Mouse (Mus musculus): ENCODE data around the gene Acox3.

GRCm38 (mm10) chr5:35566632-35567031 lies 16.2 kb upstream of the Acox3 start:
- TF ChIP-seq CHD2 (IDR thresholded peaks at IDR 0.05; ENCODE audit: low read depth, low read length) (no peak), HCFC1 (IDR thresholded peaks at IDR 0.05; ENCODE audit: borderline replicate concordance, insufficient read depth, low read length) (no peak), MAFK (IDR thresholded peaks at IDR 0.05; ENCODE audit: insufficient read depth, low read depth, low read length) (no peak)

Data from ES-E14 (cell line).